Mouse (Mus musculus): Measurements from ENCODE around the gene Lims1.

The Lims1 gene

GRCm38 (mm10) chr10:58383761-58384160 lies 60.5 kb downstream of the Lims1 start:
- no peak for DNase-seq (ENCODE audit: low spot score)

GRCm38 (mm10) chr10:58385629-58386028 lies 62.4 kb downstream of the Lims1 start:
- no peak for DNase-seq (ENCODE audit: low spot score)

- no peak for DNase-seq (ENCODE audit: low spot score)
These were observed 63.7 kb downstream of the Lims1 start for GRCm38 (mm10) chr10:58386997-58387396.

GRCm38 (mm10) chr10:58388648-58389047 lies 65.4 kb downstream of the Lims1 start:
- DNase-seq (ENCODE audit: low spot score), result no peak

- DNase-seq (ENCODE audit: low spot score), result no peak
These were observed 65.9 kb downstream of the Lims1 start for GRCm38 (mm10) chr10:58389151-58389550.

GRCm38 (mm10) chr10:58392435-58392834 lies 69.2 kb downstream of the Lims1 start:
- no peak for DNase-seq (ENCODE audit: low spot score)

GRCm38 (mm10) chr10:58393026-58394014 lies 70.1 kb downstream of the Lims1 start:
- no peak for DNase-seq (ENCODE audit: low spot score)

GRCm38 (mm10) chr10:58394170-58394569 lies 70.9 kb downstream of the Lims1 start:
- peak; percentile 9 for DNase-seq (ENCODE audit: low spot score)

- no peak for DNase-seq (ENCODE audit: low spot score)
These were observed 72.0 kb downstream of the Lims1 start for GRCm38 (mm10) chr10:58395315-58395714.

GRCm38 (mm10) chr10:58395723-58396122 lies 72.5 kb downstream of the Lims1 start:
- no peak for DNase-seq (ENCODE audit: low spot score)

GRCm38 (mm10) chr10:58396600-58396999 lies 73.3 kb downstream of the Lims1 start:
- no peak for DNase-seq (ENCODE audit: low spot score)

- no peak for DNase-seq (ENCODE audit: low spot score)
These were observed 75.7 kb downstream of the Lims1 start for GRCm38 (mm10) chr10:58398941-58399340.

GRCm38 (mm10) chr10:58401838-58402237 lies 78.6 kb downstream of the Lims1 start:
- no peak for DNase-seq (ENCODE audit: low spot score)

GRCm38 (mm10) chr10:58404639-58405038 lies 81.4 kb downstream of the Lims1 start:
- DNase-seq (ENCODE audit: low spot score), result no peak

GRCm38 (mm10) chr10:58405285-58405948 lies 82.2 kb downstream of the Lims1 start:
- DNase-seq (ENCODE audit: low spot score), result no peak

GRCm38 (mm10) chr10:58405949-58406305 lies 82.7 kb downstream of the Lims1 start:
- no peak for DNase-seq (ENCODE audit: low spot score)

GRCm38 (mm10) chr10:58412331-58412730 lies 89.1 kb downstream of the Lims1 start:
- DNase-seq (ENCODE audit: low spot score), result no peak

GRCm38 (mm10) chr10:58412852-58413251 lies 89.6 kb downstream of the Lims1 start:
- DNase-seq (ENCODE audit: low spot score), result no peak

GRCm38 (mm10) chr10:58416702-58417101 lies 93.4 kb downstream of the Lims1 start:
- DNase-seq (ENCODE audit: low spot score), result no peak

GRCm38 (mm10) chr10:58418290-58418971 lies 95.2 kb downstream of the Lims1 start:
- DNase-seq (ENCODE audit: low spot score), result no peak

- no peak for DNase-seq (ENCODE audit: low spot score)
These were observed 104.7 kb downstream of the Lims1 start for GRCm38 (mm10) chr10:58427930-58428329.

GRCm38 (mm10) chr10:58445850-58446249 lies 122.6 kb downstream of the Lims1 start:
- DNase-seq (ENCODE audit: low spot score), result no peak

Measured in ovary, postnatal 10 days (tissue).